Mouse (Mus musculus): ENCODE results near the gene Dnajc4.

DNA sequence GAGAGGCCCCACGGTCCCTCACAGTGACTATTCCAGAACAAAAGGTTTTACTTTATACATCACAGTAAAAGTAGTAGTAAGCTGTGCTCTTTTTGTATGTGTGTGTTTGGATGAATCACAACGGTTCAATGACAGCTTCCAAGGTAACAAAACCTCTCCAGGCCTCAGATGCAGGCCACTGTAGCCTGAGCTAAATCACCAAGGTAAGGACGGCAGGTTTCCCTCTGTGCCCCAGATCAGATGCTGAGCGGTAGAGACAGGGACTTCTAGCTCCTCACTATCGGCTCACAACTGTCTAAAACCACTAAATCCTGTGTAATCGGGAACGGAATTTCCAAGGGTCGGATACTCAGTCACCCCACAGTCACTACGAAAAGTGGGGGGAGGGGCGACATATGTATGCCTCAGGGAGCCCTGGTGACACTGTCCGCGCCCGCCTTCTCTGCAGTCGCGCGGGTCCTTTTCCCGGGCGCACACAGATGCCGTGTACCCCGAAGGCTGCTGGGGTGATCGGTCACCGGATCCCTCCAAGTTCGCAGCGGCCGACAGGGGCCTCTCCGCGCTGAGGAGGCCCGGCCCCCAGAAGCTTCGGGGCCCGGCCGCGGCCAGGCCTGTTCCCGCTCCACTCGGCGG is 46.8 kb upstream of the Dnajc4 start:
- TF ChIP-seq CTCF (IDR thresholded peaks at IDR 0.05; ENCODE audit: low read depth, low read length), result no peak
- TF ChIP-seq POLR2A (IDR thresholded peaks at IDR 0.05; ENCODE audit: insufficient read depth, low read length), result no peak
